Mouse (Mus musculus) brown adipose tissue, adult 24 weeks (tissue): ENCODE results near the gene Reep3. TPM values are rescaled to one million over a fixed set of nuclear protein-coding genes. Genes with fewer than 3 reads are reported as not detected.
"Not testable (repeated sequence)": the region's sequence is repeated elsewhere in the genome, so short reads cannot be mapped to it uniquely, and the experiment has no call there.

Experiments
- H3K27ac ChIP-seq: fragments of 200-500 bp; replicated peaks from 2 replicates; pipeline ENCODE4 v1.5.1; 2012; ENCODE audit warnings: low read depth, mild to moderate bottlenecking, low read length
- H3K4me1 ChIP-seq: fragments of 200-500 bp; 2 replicates; pipeline ENCODE4 v1.6.1; 2012; ENCODE audit warnings: low read length, mixed read lengths; ENCODE audit not compliant: control insufficient read depth, insufficient read depth, insufficient read length
- H3K4me3 ChIP-seq: fragments of 200-500 bp; 2 replicates; pipeline ENCODE4 v1.5.1; 2012; ENCODE audit warnings: low read depth, mild to moderate bottlenecking, low read length, moderate library complexity; ENCODE audit not compliant: insufficient read depth
- polyA plus RNA-seq: library from polyadenylated mRNA; stranded (reverse); fragments of >200 nt; gene quantifications from 2 replicates; pipeline ENCODE4 v1.2.4, GENCODE M21; 2012; ENCODE audit not compliant: missing spikeins, insufficient read depth, insufficient read length

The Reep3 gene
- polyA plus RNA-seq, 1 experiment, result 42.6 TPM

DNA sequence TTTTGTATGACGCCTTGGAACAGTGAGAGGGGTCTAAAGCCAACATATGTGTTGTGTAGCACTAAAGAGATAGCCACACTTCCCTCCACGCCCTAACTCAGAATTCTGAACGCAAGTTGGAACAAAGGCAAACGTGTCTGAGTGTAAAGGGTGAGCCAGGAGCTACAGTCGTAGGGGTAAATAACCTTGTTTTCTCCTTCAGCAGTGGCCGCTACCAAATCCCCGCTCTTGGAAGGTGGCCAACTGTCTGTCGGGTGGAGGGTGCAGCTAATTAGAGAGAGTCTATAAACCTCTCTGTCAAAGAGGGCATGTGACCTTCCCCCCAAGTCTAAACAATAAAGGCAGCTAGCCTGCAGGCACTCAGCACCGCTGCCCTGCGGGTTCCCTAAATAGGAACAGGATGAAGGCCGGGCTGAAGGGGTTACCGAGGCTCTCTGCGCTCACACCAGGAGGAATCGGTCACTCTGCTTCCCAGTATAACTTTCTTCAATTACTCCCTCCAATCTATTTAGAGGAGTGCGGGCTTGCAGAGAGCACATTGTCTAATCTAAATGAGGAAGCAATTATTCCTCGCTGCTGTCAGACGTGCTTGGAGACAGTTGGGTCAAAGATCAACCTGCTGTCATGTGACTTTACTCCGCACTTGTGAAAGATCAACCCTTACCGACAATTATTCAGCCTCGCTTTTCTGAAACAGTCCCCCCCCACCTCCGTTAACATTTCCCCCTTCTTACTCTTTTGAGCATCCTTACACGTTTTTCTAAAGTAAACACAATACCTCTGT lies 92.8 kb downstream of the Reep3 start:
- Histone ChIP-seq H3K27ac (peak overlapping the region; percentile 77), H3K4me3 (peak overlapping the region; percentile 45)

DNA sequence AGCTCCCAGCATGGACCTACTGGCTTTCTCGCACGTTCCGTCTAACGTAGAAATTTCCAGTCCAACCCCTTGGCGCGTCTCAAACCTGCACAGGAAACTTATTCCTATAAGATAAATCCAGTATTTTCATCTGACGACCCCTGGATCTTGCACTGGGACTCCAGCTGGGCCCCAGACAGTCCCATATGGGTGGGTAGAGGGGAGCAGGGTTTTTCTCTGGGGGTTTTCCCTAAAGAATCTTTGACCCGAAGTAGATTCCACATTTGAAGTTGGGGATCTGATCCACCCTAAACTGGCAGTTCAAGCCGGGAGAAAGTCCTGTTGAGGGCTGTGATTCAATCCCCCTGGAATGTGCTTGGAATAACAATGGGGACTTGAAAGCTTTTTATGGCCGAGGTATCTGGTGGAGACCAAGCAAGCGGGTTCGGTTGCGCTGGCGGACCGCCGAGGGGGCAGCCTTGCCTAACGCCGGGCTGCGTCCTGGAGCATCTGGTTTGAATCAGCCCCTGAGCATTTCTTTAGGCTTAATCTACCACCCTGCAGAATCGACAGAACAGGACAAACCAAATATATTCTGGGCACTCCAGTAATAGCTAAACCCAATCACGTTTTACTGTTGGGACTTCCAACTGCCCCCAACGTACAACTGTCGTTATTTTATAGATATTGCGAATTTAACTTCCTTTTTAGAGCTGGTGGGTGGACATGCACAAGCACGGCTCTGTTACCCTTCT lies 93.6 kb downstream of the Reep3 start:
- Histone ChIP-seq H3K4me3 (peak overlapping the region; percentile 45), H3K27ac (peak overlapping the region; percentile 77), H3K4me1 (peaks cover 5% of the 10 kb centered on the region)

More for the DNA sequence above, 92.8 kb downstream of the Reep3 start:
- H3K4me1 ChIP-seq, result peaks cover 5% of the 10 kb centered on the region

DNA sequence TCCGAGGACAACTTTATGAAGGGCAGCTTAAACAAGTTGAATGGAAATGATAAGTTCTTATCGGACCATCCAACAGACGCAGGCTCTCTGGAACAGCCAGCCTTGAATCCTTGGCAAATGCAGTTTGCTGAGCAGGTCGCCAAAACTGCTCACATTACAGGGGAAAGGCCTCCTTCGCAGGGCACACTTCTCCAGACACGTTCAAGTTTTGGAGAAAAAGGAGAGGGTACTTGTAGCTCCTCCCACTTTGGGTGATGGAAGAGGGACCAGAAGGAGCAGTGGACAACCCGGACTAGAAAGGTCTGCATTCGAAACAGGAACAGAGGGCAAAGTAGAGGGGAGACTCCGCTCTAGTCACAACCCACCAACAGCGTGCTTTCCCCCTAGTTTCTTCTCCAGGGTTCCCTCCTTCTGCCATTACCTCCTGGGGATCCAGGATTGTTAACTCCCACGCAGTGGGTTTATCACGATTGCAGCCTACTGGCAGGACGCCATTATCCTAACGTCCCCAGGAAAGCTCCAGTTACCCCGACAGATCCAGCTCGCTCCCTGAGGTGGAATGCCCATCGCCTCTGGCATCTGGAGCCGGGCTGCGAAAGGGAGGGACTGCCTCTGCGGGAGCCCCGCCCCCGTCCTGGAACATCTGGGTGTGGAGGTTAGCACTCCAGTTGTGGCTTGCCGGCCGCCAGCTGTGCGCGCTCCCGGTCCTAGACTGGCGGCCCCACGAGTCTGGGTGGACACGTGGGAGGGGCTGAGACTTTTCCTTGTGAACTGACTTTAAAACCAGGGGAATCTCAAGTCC lies 94.3 kb downstream of the Reep3 start:
- Histone ChIP-seq H3K4me3 (peak overlapping the region; percentile 45), H3K27ac (peak overlapping the region; percentile 77), H3K4me1 (peaks cover 5% of the 10 kb centered on the region)

DNA sequence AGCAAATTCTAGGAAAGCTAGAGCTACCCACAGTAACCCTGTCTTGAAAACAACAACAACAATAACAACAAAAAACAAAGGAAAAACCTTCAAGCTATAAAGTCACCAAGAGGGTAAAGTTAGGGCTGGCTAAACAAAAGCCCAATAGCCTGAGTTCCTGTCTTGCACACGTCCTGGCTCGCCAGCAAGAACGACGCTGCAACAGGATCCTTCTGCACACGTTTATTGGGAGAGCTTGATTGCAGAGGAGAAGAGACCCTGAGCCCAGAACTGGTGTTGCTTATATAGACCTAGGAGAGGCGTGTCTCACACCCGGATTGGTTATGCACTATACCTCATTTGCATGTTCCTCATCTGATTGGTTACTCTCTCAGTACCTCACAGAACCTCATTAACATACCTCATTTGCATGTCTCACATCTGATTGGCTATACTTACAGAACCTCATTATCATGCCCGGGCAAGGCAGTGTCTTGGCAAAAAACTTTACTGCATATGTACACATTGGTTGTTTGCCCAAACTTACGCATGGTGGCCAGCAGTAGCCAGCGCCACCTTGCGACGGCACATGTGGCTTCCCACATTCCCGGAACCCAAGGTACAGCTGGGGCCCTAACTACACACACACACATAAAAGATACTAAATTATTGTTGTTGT lies 95.7 kb downstream of the Reep3 start:
- H3K27ac ChIP-seq, H3K4me1 ChIP-seq, H3K4me3 ChIP-seq: not testable (repeated sequence)

DNA sequence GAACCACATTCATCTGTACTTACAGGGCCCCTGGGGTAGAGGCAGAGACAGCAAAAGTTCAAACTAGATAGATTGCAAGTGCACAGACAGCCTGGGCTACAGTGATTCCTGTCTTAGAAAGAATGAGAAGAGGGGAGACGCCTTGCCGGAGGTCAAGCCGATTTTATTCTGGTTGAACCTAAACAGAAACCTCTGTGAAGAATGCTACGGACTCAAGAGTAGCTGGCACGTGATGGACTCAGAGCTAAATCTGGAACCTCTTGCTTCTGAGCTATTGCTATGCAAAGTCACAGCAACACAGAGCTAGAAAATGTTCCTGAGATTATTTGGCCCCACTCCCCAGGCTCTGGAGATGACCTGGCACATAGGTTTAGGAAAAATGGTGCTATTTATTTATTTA lies 96.6 kb downstream of the Reep3 start:
- no peak overlapping the region for H3K4me3 ChIP-seq
- peaks cover 5% of the 10 kb centered on the region for H3K4me1 ChIP-seq
- no peak overlapping the region for H3K27ac ChIP-seq

DNA sequence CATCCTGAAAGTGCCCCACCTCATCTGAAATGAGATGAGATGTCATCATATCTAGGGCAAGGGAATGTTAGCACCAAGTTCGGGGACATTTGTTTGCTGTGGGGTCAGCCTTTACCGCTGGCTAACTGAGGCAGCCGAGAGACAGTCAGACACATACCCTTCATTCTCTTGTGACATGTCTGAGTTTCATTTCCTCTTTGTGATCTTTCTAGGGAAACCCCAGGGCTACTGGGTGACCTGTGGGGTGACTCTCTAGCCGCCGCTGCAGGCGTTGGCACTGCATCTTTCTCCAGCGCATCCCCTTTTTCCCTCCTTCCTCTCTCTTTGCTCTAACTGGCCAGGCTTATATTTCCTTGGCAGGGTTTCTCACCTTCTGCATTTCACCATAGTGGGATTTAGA lies 98.0 kb downstream of the Reep3 start:
- peaks cover 5% of the 10 kb centered on the region for H3K4me1 ChIP-seq
- no peak overlapping the region for H3K4me3 ChIP-seq
- H3K27ac ChIP-seq, result no peak overlapping the region

DNA sequence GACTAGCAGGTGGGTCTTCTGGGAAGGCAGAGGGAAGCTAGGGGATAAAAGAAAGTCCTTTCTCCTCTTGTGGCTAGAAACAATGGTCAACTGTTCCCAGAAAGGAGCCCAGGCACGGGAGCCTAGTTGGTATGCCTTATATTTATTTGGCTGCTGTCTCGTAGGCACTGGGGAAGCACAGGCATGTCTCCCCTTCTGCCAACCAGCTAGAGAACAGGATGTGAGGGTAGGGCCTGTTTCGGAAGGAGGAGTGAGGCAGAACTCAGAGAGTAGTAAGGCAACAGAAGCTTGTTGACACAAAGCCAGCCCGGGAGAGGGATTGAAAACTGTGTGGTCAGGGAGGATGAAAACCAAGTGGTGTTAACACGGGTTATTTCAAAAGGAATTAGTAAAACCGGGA lies 101.6 kb downstream of the Reep3 start:
- Histone ChIP-seq H3K4me3 (no peak overlapping the region), H3K4me1 (no peaks in the 10 kb centered on the region), H3K27ac (no peak overlapping the region)

DNA sequence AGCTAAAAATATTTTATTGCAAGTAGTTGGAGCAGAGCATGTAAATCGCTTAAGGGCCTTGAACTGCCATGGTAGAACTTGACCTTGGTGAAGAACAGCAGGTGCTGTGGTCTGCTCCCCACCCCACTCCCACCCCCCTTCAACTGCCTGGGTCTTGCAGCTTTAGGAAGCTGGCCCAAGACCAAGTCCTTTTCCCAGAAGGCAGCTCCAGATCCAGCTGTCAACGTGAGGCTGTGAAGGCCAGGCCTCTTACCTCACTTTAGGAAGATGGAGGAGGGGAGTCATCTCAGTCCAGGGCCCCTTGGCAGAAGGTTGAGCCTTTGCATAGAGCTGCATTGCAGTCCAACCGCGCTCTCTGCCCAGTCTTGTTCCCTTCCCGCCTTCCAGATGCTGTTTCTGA lies 102.3 kb downstream of the Reep3 start:
- H3K27ac ChIP-seq, result no peak overlapping the region
- H3K4me3 ChIP-seq, result no peak overlapping the region
- H3K4me1 ChIP-seq, result no peaks in the 10 kb centered on the region

DNA sequence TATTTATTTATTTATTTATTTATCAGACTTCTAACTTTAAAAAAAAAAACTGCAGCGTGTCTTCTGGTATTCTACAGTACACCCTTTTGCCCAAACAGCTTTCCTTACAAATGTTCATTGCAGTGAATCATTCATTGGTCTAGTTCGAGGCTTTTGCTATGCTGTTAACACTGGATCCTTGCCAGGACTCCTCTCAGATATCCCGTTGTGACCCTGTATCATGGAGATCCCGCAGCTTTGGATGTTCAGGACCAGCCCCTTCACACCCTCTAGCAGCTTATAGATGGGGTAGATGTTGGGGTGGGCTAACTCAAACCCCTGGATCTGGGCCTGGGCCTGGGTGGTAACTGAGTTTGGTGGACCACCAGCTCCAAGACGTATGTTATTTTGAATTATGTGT lies 104.2 kb downstream of the Reep3 start:
- Histone ChIP-seq H3K27ac (no peak overlapping the region), H3K4me1 (no peaks in the 10 kb centered on the region), H3K4me3 (no peak overlapping the region)

DNA sequence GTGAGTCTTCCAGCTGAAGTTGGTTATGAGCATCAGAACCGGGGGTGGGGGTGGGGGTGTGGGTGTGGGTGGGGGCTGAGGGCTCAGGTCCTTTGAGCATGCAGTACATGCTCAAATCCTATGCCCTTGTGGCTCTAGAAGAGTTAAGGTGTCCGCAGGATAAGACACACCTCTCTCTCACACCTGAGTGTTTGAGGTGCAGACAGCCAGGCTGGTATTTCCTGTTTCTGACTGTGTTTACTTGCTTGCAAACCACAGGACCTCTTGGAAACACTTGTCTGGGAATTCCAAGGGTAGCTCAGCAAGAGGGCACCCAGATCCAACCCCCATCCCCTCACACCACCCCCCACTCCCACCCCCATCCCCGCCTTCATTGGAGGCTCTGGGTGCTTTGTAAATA lies 106.2 kb downstream of the Reep3 start:
- no peak overlapping the region for H3K4me3 ChIP-seq

DNA sequence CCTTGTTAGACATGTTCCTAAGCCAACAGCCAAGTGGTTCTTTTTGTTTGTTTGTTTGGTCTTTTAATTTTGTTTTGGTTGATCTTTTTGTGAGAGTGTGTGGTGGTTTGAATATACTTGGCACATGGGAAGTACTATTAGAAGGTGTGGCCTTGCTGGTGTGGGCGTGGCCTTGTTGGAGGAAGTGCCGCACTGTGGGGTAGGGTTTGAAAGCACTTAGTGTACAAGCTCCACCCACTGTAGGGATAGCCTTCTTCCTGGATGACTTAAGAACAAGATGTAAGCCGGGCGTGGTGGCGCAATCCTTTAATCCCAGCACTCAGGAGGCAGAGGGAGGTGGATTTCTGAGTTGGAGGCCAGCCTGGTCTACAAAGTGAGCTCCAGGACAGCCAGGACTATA lies 113.7 kb downstream of the Reep3 start:
- no peak overlapping the region for H3K27ac ChIP-seq
- no peaks in the 10 kb centered on the region for H3K4me1 ChIP-seq
- no peak overlapping the region for H3K4me3 ChIP-seq

More for the DNA sequence above, 106.2 kb downstream of the Reep3 start:
- H3K4me1 ChIP-seq, result no peaks in the 10 kb centered on the region
- no peak overlapping the region for H3K27ac ChIP-seq

DNA sequence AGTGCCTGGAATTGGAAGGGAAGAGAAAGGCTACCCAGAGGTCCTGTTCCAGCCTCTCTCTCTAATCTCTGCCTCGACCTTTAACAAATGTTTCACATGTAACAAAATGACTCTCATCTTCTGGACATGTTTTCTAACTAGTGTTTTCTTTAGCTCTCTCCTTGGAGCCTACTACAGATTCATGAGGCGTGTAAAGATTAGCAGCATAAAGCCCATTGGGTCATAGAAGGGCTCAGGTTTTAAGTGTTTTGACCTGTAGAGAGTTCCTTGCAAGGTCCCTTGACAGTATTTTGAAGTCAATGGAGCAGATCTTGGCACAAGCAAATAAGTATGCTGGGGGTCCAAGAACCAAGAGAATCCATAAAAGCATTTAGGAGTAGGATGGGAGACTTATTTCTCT lies 118.5 kb downstream of the Reep3 start:
- Histone ChIP-seq H3K27ac (no peak overlapping the region), H3K4me3 (no peak overlapping the region), H3K4me1 (no peaks in the 10 kb centered on the region)

DNA sequence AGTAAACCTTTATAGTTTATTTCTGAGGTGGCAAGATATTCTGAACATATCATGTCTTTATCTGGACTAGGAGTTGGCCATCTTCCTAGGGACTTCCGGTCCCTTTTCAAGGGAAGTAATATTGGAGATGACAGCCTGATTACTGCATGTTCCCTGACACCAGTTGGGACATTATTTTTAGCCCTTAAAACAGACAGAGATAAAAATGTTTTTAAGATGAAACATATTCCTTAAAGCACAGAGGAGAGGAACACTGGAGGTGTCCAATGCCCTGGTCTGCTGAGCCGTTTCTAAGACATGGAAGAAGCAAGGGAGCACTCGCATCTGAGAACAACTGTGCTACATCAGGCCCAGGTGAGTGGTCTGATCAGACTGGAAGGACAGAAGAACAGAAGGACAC lies 119.7 kb downstream of the Reep3 start:
- Histone ChIP-seq H3K4me1 (no peaks in the 10 kb centered on the region), H3K27ac (no peak overlapping the region), H3K4me3 (no peak overlapping the region)

DNA sequence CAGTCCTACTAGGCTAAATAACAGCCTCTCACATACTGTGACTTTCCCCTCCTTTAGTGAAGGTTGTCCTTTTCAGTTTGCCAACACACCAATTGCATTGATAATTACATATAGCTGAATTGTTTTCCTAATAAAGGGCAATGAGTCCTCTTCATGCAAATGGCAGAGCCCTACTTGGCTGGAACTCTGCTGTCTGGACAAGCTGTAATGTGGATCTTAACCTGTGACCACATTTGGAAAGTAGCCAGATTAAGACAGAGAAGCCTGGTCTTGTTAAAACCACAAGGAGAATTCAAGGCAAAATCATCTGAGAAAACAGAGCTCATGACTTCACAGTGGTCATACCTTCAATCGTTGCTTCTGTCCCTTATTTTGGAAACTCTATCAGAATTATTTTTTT lies 121.3 kb downstream of the Reep3 start:
- Histone ChIP-seq H3K4me1 (no peaks in the 10 kb centered on the region), H3K27ac (peak overlapping the region; percentile 81; the same call in 1 of the 2 replicates), H3K4me3 (no peak overlapping the region)

DNA sequence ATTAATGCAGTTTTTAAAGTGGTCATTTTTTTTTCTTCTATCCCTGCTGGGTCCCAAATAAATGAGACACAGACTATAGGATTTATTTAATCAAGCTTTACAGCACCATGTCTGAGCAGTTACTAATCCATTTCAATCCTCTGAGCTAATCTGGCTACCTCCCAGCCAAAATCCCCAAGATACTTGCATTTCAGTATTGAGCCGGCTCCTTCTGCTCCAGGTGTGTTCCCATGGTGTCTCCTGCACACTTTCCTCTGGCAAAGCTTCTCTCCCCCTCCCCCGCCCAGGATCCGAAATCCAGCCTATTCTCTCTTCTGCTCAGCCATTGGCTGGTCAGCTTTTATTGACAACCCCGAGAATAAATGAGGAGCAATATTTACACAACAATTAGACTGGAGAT lies 122.3 kb downstream of the Reep3 start:
- no peak overlapping the region for H3K27ac ChIP-seq
- H3K4me1 ChIP-seq, result no peaks in the 10 kb centered on the region
- H3K4me3 ChIP-seq, result no peak overlapping the region
